Mouse (Mus musculus): Measurements from ENCODE around the gene Cyp2u1.
"Not testable (repeated sequence)": the region's sequence is repeated elsewhere in the genome, so short reads cannot be mapped to it uniquely, and the experiment has no call there.

The Cyp2u1 gene

DNA sequence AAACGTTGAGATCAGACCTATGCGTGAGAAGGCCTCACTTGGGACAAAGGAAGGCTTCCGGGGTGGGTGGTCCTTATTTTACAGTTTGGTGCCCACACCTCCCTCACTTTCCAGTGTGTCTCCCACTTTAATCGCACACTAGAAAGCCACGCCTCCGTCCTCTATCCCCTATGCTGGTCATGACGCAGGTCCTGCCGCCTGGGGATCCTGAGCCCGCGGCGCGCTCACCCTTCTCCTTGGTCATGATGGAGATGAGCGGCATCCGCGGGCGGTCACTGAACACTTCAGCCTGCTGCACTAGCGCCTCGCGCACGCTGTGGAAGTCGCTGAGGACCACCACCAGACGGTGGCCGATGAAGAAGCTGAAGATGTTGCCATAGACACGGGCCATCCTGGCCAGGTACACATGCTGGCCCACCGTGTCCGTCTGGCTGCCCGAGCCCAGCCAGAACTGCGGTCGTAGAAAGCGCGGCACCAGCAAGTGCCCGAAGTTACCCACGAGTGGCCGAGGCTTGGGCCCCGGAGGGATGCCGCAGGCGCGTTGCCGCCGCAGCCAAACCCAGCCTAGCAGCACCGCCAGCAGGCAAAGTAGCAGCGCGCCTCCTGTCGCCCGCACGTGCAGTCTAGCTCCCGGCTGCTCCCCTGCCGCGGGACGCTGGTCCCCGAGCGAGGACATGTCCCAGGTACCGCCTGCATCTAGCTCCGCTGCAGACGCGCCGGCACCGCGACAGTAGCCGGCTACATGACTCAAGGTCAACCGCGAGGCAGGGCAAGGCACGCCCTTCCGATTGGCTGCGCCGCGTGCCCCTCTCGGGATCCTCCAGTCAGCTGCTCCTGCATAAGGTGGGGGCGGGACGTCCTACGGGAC is at the start of gene Cyp2u1:
TSS of gene Cyp2u1 (minus strand) at position 776 of the 868 bp plus-strand sequence.
- peak; percentile 78 to 87 for DNase-seq (ENCODE audit: low spot score in 2 of 2)

DNA sequence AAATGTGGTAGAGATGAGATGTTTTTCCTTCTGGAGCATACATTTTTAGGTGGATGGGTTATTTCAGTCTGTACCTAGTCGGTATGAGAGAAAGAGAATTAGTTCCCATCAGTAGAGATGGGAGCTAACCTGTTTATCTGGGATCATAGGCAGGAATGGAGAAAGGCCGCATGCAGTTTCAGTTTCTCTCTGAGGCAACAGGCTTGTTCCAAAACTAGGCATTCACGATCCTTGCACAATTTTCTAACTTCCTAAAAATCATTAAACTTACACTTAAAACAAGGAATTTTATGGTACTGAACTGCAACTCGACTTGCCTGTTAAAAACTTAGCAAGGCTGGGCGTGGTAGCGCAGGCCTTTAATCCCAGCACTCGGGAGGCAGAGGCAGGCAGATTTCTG is 47.5 kb upstream of the Cyp2u1 start:
- no peak for DNase-seq (ENCODE audit: low spot score in 2 of 2)

DNA sequence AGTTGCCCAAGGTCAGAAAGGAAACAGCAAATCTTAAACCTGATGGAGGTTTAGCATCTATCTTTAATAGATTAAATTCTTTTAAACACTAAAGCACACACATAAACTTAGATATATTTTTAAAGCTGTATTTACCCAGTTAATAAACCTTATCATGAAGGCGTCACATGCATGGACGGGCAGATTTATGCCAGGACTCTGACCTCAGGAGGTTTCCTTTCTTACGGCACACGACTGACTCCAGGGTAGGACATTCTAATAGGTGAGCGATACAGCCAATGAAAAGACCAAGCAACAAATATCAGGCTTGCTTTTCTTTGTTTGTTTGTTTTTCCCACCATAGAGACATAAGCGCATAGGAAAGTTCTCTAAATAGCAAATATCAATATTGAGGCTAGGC is 46.0 kb upstream of the Cyp2u1 start:
- DNase-seq (ENCODE audit: low spot score in 2 of 2) = no peak

DNA sequence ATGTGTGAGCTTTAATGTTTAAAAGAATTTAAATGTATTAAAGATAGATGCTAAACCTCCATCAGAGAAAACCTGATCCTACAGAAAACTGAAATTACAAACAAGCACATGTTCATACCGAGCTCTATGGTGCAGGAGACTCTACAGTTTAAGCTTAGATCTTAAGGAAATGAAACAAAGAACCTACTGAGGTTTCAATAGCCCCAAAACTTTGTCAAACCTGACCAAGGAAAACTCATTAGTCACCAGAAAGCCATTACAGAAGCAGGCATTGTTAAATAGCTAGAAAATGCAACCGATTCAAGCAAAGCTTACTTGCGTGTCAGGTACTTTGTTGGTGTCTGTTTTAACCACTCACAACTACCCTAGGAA is 45.5 kb upstream of the Cyp2u1 start:
- DNase-seq (ENCODE audit: low spot score in 2 of 2) = no peak

DNA sequence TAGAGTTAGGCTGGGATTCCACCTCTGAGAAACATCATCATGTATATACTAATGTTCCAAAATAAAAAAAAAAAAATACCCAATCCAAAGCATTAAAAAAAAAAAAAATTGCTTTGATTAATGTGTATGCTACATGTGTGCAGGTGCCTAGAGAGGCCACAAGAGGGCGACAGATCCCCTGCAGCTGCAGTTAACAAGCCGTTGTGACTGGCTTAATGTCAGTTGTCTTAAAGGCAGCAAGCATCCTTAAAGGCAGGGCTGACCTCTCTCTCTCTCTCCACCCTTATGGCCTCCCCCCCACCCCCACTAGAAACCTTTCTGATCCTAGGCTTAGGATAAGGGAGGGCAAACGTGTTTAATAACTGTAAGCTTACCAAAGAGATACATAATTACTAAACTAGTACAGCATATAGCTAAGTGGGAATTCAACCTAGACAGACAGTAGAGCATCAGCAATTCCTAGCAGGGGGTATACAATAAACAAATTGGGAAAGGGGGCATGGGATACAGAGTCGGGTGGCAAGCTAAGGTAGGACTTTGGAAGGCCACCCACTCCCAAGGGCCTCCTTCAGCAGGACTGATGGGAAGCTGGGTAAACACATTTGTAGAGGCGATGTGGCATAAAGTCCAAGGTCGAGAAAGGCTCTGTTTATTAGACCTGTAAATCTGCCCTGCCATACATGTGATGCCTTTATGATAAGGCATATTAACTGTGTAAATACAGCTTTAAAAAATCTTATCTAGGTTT is 45.0 kb upstream of the Cyp2u1 start:
- no peak for DNase-seq (ENCODE audit: low spot score in 2 of 2)

DNA sequence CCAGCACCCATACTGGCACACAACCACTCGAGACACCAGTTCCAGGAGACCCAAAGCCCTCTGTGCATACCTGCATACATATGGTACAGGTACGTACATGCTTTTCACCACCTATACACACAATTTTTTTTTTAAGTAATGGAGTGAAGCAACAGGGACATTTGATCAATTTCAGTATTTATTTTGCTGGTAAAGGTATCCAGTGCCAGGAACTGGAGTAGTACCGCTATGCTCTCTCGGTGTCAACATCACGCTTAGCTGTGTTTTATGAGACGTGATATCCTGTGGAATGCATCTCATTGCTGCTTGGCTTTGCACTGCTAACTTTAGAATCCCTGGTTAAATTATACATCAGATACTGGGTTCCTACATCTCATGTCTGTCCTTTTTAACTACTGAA is 42.9 kb upstream of the Cyp2u1 start:
- DNase-seq (ENCODE audit: low spot score in 2 of 2) = no peak

DNA sequence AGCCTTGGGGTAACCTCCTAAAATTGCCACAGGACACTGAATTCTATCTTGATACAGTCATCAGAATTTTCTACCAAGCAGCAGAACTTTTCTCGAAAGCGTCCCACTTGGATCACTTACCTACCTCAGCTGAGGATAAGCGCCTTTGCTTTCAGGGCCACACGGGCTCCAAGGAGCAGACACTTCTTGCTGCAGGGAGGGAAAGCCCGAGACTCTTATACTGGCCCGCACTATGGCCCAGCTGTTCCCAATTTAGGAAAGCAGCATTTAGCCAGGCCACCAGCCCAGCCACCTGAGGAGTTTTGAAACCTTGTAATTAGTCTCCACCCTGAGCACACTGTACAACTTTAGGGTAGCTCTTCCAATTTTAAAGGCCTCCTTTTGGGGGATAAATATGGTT is 40.3 kb upstream of the Cyp2u1 start:
- no peak for DNase-seq (ENCODE audit: low spot score in 2 of 2)

DNA sequence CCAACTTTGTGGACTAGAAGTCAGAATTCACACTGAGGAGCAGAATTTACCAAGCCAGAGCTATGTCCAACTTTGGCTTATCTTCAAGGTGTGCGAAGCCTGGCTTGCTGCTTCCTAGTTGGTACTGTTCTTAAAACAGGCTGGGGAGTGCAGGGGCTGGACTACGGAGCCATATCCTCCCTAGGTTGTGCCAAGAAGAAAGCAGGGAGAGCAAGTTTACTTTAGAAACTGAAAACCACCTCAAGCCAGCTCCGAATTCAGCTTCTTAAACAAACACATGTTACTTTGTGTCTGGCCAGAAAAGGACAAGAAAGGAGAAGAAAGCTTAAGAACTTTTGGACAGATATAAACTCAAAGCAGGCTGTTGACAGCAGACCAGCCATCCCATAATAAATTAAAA is 37.9 kb upstream of the Cyp2u1 start:
- DNase-seq (ENCODE audit: low spot score in 2 of 2) = no peak

DNA sequence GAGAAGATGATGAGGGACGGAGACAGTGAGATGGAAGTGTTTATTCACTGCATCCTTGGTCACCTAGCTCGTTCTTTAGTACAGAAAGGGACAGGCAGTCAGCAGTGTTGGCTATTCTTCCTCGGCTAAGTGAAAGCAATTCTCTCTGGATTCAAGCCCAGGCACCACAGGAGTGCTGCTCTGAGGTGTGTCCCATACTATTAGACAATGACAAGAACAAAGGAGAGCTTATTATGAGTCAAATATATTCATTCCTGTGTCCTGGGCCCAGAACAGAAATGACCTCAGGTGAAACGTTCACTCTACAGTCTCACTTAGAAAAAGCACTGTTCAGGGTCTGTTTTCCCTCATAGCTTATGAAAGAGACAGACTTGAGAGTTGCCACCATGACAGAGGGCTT is 36.3 kb upstream of the Cyp2u1 start:
- DNase-seq (ENCODE audit: low spot score in 2 of 2) = no peak

DNA sequence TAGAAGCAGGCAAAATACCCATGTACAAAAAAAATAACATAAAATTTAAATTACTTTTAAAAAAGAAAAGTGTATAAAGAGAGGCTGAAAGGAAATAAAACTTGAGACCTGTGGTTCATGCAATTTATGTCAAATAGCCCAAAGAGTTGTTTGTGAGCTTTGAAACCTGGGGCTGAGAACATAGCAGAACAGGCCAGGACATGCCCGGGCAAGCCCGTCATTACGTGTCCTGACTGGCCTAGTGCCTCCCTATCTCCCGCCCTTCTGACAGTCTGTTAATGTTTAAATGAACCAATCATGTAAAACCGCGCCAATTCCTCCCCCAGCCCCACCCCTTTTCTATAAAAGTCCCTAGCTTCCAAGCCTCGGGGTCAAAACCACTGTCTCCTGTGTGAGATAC is 34.7 kb upstream of the Cyp2u1 start:
- not testable (repeated sequence) for DNase-seq (ENCODE audit: low spot score in 2 of 2)

DNA sequence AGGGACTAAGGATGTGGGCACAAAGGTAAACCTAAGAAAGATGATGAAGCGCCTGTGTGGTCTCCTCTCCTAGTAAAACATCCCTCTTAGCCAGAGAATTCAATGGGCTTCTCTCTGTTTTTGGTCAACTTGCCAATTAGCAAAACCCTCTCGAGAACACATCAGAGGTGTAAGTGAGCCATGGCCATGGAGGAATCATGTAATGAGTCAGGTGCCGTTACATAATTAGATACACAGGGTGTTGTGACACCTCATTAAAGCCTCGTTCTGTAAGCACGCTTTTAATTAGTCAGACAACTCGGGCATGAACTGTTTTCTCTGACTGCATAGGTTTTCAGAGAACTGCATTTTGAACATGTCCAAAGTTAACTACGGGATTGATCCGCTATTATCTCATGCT is 33.6 kb upstream of the Cyp2u1 start:
- DNase-seq (ENCODE audit: low spot score in 2 of 2) = no peak

DNA sequence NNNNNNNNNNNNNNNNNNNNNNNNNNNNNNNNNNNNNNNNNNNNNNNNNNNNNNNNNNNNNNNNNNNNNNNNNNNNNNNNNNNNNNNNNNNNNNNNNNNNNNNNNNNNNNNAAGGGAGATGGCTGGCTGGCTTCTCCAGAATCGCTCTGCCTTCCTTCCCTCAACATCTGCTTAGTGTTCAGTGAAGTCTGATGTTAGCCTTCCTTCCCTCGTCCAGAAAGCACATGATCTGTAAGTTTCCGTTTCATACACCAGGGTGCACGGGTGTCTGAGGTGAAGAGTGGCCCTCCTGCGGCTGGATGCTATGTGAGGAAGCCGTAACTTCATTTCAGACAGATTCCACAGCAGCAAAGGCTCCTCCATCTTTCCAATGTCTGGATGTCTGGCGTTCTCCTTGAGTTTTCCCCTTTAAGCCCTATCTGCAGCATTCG is 32.1 kb upstream of the Cyp2u1 start:
- DNase-seq (ENCODE audit: low spot score in 2 of 2) = no peak

DNA sequence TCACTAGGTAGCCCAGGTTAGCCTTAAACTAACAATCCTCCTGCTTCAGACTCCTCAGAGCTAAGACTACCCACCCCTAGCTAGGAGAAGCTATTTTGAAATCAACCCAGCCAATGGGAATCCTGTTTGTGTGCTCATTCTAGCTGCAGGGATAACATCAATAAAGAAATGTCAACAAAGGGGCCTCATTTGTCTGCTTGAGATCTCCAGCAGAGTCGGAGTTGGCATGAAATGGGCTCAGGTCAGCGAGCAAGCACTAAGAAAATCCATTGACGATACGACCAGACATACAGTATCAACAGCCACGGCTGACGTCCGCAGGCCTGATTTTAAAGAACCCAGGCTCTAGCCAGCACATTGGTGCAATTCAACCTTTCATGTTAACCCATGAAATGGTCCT is 24.2 kb upstream of the Cyp2u1 start:
- DNase-seq (ENCODE audit: low spot score in 2 of 2) = no peak

DNA sequence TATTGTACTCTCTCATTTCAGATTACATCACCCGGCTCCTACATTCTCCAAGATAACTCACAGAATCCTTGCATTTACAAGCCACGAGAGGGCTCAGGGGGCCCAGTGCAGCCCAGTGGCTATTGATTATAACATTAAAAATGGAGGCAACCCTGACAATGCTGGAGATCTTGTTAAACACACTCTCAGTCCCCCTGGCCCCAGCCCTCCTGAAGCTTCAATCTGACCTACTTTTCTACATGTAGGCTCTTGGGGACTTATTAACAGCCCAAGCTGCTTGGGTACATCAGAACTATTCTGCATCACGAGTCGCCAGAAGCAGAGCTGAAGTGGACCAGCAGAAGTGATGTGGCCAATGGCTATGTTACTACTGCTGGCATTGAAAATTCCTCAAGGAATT is 23.6 kb upstream of the Cyp2u1 start:
- DNase-seq (ENCODE audit: low spot score in 2 of 2) = no peak

DNA sequence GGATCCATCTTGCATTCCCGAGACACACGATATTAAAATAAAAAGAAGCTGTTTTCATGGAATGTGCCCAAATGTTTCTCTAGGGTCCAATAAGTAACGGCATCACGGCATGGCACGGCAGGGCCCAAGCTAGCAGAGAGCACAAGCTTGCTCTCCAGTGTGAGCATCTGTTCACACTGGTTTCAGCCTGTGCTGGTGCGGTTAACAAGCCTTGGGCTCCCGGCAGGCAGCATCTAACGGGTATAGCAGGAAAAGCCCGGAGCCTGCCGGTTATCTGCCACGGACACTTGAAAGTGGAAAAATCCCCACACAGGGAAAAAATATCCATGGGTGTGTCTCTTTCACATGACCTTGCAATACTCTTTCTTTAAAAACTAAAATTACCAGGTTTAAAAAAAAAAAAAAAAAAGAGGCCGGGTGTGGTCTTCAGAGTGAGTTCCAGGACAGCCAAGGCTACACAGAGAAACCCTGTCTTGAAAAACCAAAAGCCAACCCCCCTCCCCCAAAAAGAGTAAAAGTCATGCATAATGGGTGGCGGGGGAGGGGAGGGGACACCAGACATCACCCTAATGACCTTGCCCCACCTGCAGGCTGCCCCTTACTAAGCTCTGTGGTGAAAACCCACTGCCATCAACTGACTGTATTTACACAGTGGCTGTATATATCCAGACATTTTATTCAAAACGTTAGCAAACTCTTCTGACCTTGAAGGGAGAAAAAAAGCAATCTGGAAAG is 19.2 kb upstream of the Cyp2u1 start:
- no peak for DNase-seq (ENCODE audit: low spot score in 2 of 2)

DNA sequence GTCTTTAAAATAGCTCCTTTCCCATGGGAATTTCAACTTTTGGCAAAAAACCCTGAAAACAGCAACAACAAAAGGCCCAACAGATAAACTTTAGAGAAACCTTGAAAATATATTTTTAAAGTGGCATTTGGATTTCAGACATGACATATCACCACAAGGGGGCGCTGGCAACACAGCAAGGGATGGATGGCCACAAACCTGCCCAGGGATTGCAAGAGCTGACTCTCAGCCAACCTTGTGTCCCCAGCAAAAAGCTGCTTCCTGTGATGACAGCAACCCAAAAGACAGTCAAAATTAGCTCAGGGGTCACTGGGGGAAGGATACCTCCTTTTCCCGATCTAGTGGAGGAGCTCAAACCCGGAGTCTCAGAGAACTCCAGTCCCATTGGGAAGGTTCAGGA is 17.2 kb upstream of the Cyp2u1 start:
- DNase-seq (ENCODE audit: low spot score in 2 of 2) = peak; percentile 61 to 73

DNA sequence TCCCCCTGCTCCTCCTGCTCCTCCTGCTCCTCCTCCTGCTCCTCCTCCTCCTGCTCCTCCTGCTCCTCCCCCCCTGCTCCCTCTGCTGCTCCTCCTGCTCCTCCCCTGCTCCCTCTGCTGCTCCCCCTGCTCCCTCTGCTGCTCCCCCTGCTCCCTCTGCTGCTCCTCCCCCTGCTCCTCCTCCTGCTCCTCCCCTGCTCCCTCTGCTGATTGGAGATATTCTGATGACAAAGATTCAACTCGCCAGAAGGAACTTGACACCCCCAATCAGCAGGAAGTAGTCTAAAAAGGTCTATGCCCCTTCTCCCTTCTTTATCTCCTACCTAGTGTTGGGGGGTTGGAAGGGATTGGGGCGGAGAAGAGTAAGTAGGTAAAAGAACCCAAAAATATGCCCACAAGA is 15.2 kb upstream of the Cyp2u1 start:
- no peak for DNase-seq (ENCODE audit: low spot score in 2 of 2)

DNA sequence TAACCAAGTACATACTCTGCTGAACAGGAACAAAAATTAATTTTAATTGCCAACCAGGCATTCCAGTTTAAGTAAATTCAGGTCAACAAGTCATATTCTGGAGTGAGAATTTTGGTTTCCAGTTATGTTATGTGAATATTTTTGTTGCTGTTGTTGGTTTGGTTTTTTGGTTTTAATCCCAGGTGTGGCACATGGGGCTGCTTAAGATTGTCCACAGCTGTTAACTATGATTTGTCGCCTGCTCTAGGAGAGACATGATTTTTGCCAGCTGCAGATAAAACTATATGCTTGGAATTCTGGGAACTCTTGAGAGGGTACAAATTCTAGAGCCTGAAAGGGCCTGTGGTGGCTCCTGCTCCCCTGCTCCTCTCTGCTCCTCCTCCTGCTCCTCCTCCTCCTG is 14.1 kb upstream of the Cyp2u1 start:
- DNase-seq (ENCODE audit: low spot score in 2 of 2) = no peak

DNA sequence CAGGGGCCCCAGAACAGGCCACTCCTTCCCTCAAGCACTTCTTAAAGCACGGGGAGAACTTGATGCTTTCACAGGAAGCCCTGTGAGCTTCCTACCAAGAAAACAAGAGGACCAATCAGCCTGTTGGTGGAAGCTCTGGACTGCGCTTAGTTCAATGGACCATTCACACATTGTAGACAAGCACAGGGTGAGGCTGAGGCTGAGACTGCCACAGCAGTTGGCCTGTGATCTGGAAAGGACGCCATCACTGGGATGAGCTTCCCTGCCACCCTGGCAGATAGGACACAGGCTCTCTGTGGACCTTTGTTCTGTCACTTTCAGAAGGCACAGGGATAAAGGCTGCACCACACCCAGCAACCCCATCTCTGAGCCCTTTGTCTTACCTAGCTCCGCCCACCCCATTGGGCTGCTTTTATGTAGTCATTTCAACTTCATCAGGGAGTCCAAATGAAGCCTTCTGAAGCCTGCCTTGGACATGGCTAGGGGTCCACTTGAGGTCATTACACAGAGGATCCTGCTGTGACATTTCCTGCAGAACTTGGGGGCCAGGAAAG is 13.0 kb upstream of the Cyp2u1 start:
- DNase-seq (ENCODE audit: low spot score in 2 of 2) = no peak

DNA sequence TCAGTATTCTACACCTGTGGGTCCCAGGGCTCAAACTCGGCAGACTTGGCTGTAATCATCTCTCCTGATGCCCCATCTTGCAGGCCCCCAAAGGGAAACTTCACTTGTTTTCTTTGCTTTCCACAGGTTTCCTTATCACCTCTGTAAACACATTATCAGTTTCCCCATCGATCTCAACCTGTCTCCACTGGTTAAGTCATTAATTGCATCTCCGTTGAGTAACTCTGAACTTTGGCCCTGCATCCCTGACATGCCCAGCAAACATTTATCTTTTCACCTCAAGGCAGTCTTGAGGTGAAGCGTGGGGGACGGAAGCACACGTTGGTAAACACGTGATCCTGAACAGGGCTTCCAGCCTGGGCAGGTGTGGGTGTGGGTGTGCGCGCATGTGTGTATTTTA is 9.3 kb upstream of the Cyp2u1 start:
- no peak for DNase-seq (ENCODE audit: low spot score in 2 of 2)

DNA sequence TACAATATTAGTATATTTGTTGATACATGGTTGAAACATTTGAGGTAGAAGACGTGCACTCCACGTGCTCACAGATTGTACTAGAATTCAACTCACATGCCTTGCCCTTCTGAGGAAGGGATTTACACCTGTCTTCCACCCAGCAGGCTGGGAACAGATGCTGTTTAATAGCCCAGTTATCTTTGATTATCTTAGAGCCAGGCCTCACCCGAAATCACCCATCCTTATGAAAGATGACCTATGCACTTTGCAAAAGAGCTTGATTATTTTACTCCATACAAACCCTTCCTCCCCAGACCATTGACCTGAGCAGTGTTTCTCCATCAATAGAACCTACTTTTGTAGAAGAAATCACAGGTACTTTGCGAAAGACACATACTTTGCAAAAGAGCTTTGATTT is 7.5 kb upstream of the Cyp2u1 start:
- no peak for DNase-seq (ENCODE audit: low spot score in 2 of 2)

DNA sequence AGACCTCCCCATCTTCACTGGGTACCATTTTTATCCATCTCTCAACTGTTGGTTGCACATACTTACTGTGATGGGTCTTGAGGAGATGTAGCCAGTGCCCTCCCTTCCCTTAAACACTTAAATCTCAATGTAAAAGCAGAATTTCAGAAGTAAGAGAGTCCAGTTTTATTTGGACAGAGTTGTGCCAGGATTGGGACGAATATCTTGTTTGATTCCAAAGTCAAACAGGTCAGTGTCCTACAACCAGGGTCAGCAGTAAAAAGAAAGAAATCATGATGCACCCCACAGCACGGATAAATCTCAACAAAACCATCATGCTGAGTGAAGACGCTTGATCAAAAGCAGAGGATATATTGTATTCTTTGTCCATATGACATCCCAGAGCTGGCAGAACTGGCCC is 4.8 kb upstream of the Cyp2u1 start:
- DNase-seq (ENCODE audit: low spot score in 2 of 2) = no peak
